Mouse (Mus musculus) gastrocnemius, postnatal 10 days (tissue): ENCODE results near the gene Fgfr2. TPM values are rescaled to one million over a fixed set of nuclear protein-coding genes. Genes with fewer than 3 reads are reported as not detected.
A peak's percentile ranks its signal among the peaks of the same experiment; 100 is the strongest.

Source experiments
- DNase-seq: peaks from one replicate; pipeline ENCODE4 v3.0.0; 2021; ENCODE audit warnings: mixed read lengths
- total RNA-seq, 2 experiments: library from RNA; stranded (reverse); gene quantifications; 2 replicates each; pipeline ENCODE4 v1.2.3; 2021

The Fgfr2 gene
- total RNA-seq, 2 experiments from 2014 or later, result 3.0 to 6.1 TPM

DNA sequence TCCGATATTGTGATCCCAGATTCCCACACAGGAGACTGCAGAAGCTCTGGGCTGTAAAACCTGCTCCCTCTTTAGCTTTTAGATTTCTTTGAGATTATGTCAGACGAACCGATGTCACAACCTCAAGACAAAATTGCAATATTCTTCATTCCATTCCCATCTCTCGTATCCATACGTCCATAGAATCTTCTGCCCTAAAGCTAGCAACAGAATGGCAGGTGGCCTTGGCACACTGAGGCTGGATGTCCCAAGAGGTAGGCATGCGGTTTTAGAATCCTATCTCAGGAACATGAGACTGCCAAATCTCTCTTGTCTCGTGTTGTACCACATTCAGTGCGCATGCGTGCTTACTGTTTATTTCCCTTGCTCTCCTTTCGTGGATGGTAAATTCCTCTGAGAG is 2757.4 kb downstream of the Fgfr2 start:
- no peak for DNase-seq

GRCm38 (mm10) chr7:130340412-130341152 is 2782.6 kb downstream of the Fgfr2 start:
- no peak for DNase-seq

DNA sequence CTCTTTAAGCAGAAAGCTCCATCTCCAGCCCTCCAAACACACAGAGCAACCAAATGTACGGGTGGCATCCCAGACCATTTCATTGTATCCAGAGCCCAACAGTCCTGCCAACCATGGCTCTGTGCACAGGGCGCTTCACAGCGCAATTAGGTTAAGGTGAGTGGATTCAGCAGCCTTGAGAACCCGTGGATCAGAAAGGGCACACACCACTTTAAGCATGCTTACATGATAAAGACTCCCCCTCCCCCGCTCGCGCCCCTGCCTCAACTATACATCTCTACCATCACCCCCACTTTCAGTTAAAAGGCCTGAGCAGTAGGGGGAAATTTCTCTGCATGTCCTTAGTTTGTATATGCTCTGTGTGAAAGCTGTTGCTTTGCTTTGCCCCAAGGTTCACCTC is 2785.5 kb downstream of the Fgfr2 start:
- DNase-seq, result no peak

DNA sequence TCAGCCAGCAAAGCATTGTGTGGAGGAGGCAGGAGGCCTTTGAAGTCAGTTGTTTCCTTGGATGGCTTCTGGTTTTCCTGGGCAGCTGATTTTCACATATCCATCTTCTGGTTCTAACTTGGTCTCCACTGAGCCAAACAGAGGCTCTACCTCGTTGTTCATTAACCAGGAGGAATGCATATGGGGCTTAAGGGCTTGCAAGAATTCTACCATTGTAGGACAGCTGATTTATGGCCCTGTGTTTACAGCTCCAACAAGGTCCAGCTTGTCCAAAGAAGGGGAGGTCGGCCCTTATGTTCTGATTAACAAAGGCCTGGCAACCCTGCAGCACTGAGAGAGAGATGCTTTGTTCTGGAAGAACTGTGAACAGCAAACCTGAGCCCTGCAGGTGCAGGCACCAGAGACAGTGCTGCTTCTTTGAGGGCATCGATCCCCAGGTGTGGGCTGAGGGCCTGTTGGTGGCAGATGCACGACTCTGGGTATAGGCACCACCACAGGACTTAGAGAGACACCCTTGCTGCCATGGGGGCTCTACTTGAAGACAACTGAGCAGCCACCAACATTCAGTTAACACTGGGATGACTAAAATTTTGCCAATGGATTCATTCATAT is 2787.6 kb downstream of the Fgfr2 start:
- no peak for DNase-seq

DNA sequence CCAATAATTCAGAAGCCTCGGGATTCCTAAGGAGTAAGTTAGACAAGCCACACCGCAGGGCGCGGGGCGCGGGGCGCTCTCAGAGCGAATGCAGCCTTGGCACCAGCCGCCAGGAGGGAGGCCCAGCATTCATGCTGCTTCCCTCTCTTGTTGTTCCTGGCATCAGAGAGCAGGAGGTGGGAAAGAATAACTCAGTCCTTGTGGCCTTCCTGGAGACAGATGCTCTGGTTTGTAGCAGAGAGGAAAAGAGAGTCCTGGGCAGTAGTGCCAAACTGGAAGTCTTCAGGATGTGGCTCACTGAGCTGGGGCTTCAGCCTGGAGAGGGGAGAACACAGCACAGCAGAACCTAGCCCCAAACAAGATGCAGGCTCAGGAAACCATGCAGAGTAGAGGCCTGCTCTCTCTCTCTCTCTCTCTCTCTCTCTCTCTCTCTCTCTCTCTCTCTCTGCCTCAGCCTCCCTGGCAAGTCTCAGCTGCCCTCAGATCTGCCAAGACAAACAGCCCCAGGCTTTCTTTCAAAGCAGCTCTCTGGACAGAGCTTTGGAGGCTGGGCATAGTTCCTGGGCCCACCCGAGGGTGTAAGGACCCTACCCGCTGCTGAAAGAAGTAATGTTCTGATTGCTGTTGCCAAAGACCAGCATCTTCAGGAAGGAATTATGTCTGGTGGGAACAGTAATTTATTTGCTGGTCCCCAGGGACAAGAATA is 2790.5 kb downstream of the Fgfr2 start:
- DNase-seq, result no peak

GRCm38 (mm10) chr7:130327603-130328365 is 2795.4 kb downstream of the Fgfr2 start:
- DNase-seq, result no peak

- peak; percentile 23 for DNase-seq
Observed at GRCm38 (mm10) chr7:130325983-130326433, 2797.1 kb downstream of the Fgfr2 start.

DNA sequence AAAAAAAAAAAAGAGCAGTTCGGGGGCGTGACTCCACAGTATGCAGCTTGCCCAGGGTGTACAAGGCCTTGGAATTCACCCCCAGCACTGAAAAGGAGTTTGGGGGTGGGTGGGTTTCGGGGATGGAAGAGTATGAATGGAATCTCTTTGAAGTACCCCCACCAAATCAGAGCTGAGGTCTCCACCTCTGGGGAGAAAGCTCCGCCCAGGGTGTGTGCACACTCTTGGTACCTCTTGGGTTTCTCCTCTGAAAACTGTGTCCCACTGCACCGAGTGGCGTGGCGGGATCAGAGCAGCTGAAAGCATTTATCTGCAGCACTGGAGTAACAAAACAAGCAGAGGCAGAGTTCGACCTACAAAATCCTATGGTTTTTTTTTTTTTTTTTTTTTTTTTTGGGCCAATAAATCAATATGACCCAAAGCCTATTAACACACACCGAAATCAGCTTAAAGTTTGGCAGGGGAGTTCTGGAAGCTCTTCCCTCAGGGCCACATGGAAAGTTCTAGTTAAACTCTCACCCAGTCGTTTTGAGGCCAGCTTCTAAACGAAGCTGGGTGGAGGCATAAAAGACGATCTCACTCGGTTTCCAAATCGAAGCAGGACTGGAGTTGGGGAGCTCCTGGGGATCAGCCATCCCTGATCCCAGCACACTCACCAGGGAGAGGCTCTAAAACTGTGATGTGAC is 2798.3 kb downstream of the Fgfr2 start:
- no peak for DNase-seq

DNA sequence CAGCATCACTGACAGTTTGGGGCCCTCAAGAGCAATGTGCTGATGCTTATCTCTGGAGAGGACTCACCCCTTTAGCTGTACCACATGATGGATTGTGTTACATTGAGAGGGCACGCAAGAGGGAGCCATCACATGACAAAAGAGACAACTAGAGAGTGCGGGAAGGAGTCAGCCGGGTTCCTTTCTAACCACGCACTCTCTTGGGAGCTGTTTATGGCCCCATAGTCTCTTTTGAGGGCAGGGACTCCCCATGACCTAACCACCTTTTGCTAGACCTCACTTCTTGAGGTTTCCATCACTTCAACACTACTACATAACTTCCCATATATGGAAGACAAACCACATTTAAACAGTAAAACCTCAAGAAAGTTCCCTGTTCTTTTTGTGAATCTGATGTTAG is 2799.4 kb downstream of the Fgfr2 start:
- DNase-seq, result no peak

GRCm38 (mm10) chr7:130319799-130320556 is 2803.2 kb downstream of the Fgfr2 start:
- DNase-seq, result peak; percentile 68

GRCm38 (mm10) chr7:130316294-130316693 is 2806.9 kb downstream of the Fgfr2 start:
- no peak for DNase-seq

DNA sequence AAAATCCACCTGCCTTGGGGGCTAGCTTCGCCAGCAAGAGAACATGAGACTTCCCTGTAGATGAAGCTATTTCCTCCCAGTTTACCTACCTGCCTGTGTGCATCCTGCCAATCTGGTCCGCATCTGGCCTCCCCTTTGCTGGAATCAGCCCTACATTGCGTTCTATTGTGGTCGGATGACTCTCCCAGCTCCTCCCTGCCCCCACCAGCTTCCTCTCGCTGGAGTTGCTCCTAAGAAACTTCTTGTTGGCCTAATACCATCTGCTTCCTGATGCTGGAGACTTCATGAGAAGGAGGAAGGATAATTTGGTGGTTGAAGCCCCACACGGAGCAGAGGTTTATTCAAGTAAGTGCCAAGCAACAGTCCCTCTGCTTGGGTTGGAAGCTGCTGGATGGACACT is 2807.9 kb downstream of the Fgfr2 start:
- no peak for DNase-seq

DNA sequence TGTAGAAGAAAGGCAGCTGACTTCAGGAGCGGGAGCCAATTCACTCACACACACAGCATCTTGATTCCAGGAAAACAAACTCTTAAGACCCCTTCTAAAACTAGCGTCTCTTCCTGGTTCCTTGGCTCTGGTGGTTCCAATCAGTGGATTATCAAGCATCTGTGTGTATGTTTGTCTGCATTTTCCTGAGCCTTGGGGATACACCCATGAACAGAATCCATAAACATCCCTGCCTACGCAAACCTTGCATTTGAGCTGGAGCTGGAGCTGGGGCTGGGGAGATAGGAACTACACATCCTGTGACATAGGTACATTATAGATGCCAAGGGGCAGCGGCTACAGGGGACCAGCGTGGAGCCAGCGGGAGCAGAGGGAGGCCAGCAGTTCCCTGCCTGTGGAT is 2808.5 kb downstream of the Fgfr2 start:
- no peak for DNase-seq

DNA sequence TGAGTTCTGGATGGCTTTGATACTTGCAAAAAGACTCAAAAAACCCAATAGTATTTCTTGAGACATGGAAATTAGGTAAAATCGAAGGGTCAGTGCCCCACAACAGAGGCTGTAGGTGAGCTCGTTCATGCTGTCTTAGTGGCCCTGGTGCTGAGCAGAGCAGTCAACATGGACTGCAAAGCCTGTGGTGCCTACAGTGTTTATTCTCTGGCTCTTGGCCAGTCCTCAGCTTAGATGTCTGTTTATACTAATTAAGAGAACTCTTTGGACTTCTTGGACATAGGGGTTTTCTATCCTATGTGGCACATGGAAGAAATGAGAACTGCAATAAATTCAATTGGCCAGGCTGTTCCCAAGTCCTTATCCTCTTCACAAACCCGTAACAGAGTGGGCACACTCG is 2811.8 kb downstream of the Fgfr2 start:
- no peak for DNase-seq

DNA sequence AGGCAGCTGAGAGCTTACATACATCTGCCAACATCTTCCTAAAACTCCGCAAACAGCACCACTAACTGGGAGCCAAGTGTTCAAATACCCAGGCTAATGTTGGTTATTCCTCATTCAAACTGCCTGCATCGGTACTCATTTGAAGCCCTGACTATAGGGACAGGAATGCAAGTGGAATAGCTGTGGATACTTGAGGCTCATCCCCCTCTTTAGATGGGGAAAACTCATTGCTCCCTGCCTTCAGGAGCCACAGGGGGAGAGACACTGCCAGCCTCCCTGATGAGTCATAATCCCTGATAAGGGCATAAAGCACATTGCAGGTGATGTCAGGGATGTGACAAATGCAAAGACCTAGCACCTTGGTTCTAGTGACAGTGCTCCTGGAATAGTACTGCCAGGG is 2814.0 kb downstream of the Fgfr2 start:
- no peak for DNase-seq

- DNase-seq, result no peak
Observed at GRCm38 (mm10) chr7:130307036-130307435, 2816.1 kb downstream of the Fgfr2 start.

GRCm38 (mm10) chr7:130304642-130305041 is 2818.5 kb downstream of the Fgfr2 start:
- DNase-seq, result no peak

- DNase-seq, result no peak
Observed at GRCm38 (mm10) chr7:130303464-130303863, 2819.7 kb downstream of the Fgfr2 start.

DNA sequence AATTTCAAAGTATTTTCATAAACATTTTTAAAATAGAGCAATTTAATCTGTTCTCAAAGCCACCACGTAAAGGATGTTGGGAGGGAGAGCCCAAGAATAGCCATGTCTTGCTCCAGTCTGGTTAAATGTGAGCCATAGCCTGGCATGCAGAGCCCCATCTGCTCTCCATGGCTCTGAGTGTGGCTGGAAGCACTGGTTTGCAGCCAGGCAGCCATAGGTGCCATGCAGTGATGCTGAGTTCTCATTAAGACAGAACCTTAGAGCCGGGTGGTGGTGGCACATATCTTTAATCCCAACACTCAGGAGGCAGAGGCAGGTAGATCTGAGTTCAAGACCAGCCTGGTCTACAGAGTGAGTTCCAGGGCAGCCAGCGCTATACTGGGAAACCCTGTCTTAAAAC is 2822.5 kb downstream of the Fgfr2 start:
- DNase-seq, result no peak

- no peak for DNase-seq
Observed at GRCm38 (mm10) chr7:130298926-130299594, 2824.1 kb downstream of the Fgfr2 start.

DNA sequence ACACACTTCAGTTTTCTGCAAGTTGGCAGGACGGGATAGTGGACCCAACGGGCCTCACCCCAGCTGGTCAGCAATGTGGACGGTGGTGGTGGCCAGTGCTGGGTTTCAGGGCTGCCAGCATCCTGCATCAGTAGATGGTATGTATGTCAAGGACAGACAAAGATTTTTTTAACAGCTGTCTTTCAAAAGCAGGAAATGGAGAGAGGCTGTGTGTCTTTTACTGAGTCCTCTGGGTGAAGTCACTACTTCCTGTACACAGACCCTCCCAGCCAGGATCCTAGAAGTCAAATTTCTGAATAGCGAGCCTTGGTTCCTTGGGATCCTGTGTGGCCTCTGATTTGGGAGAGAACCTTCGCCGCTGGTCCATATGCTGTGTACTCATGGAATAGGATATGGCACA is 2832.0 kb downstream of the Fgfr2 start:
- no peak for DNase-seq
